Mouse (Mus musculus) bone marrow, adult 2 months (tissue): ENCODE measurements around the gene Arl11.

Experiments
- CTCF ChIP-seq: fragments of 200-500 bp; IDR thresholded peaks from 2 replicates; pipeline ENCODE4 v1.5.1; 2011; ENCODE audit warnings: low read length, control low read depth; ENCODE audit not compliant: control insufficient read depth, insufficient read depth
- POLR2A ChIP-seq: fragments of 200-500 bp; IDR thresholded peaks from 2 replicates; pipeline ENCODE4 v1.6.1; 2011; ENCODE audit warnings: low read depth, mild to moderate bottlenecking, control low read depth, low read length, borderline replicate concordance; ENCODE audit not compliant: control insufficient read depth

DNA sequence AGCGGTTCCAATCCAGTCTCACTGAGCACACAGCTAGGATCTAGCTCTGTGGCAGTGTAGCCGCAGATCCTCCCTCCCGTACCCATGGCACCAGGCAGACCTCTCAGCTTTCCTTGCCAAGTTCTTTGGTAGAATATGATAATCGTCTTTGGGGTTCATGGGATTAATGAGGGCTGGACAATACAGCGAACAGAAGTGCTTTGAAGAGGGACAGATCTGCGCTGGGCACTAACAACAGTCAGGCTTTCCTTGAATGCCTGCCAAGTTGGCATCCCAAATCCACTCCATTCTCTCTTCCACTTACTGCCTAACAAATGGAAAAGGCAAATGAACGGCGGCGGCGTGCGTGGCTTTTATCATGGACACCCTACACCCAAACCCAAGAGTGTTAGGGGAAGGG lies 21.0 kb downstream of the Arl11 start:
- TF ChIP-seq CTCF: no peak
- TF ChIP-seq POLR2A: no peak
